Mouse (Mus musculus) heart, postnatal 10 days (tissue): ENCODE measurements around the gene Hoxd13. TPM values are rescaled to one million over a fixed set of nuclear protein-coding genes. Genes with fewer than 3 reads are reported as not detected.

Experiments
- DNase-seq, 2 experiments: peaks; one replicate each; pipeline ENCODE4 v3.0.0; 2021
- intact Hi-C: fragments of 180-260 bp; cut with DNase I; formaldehyde crosslinking; loops from one replicate; pipeline ENCODE4 v1.15.1; 2025
- microRNA-seq, 2 experiments: library from miRNA; unstranded; fragments of <30 nt; microRNA quantifications; one replicate each; pipeline ENCODE4 v1.2.0; 2022
- total RNA-seq, 2 experiments: library from RNA; stranded (reverse); gene quantifications; 2 replicates each; pipeline ENCODE4 v1.2.3; 2021

Hoxd13 gene
- total RNA-seq, 2 experiments from 2014 or later, result not detected

GRCm38 (mm10) chr2:74720955-74721491, 52.9 kb downstream of the Hoxd13 start:
- intact Hi-C loops, result no loop called here
- DNase-seq, result no peak

Small RNA genes within 50 kb of the gene (microRNA-seq; reads per million reads assigned to microRNA genes)
- gene Gm44463, result 0 reads per million in 2 experiments

Other genes starting within 250 kb of the Hoxd13 start
- 10 to 100 TPM; 18.7 to 21.4 TPM for gene Lnpk, start 88.9 kb upstream of the Hoxd13 start, total RNA-seq
- gene Evx2, start 8.8 kb upstream of the Hoxd13 start, total RNA-seq, result not detected
- gene Hoxd12, start 6.7 kb downstream of the Hoxd13 start, total RNA-seq, result not detected
- not detected for gene Hoxd11, start 11.2 kb downstream of the Hoxd13 start, total RNA-seq
- gene Hoxd10, start 23.6 kb downstream of the Hoxd13 start, total RNA-seq, result not detected
- gene Hoxd9, start 29.4 kb downstream of the Hoxd13 start, total RNA-seq, result under 1 TPM; 0.19 to 0.22 TPM
- gene Hoxd8, start 36.3 kb downstream of the Hoxd13 start, total RNA-seq, result 1 to 10 TPM; 1.9 to 2.5 TPM
- gene Hoxd3, start 43.6 kb downstream of the Hoxd13 start, total RNA-seq, result not detected
- gene Hoxd4, start 43.6 kb downstream of the Hoxd13 start, total RNA-seq, result under 1 TPM; 0.55 to 0.57 TPM
- gene Gm28230, start 58.4 kb downstream of the Hoxd13 start, total RNA-seq, result not detected
- not detected for gene Hoxd1, start 94.7 kb downstream of the Hoxd13 start, total RNA-seq
- gene Mtx2, start 157.5 kb downstream of the Hoxd13 start, total RNA-seq, result 100 to 1,000 TPM; 137 to 142 TPM